Mouse (Mus musculus) thymus, adult 2 months (tissue): Measurements from ENCODE around the gene Pde6d.

Source experiments
- CTCF ChIP-seq: fragments of 200-500 bp; IDR thresholded peaks from 2 replicates; pipeline ENCODE4 v1.5.1; 2012; ENCODE audit warnings: mild to moderate bottlenecking, control low read depth, low read length, moderate library complexity, borderline replicate concordance; ENCODE audit not compliant: control insufficient read depth, poor library complexity, insufficient read depth; ENCODE audit errors: extremely low read depth
- POLR2A ChIP-seq: fragments of 200-500 bp; IDR thresholded peaks from 2 replicates; pipeline ENCODE4 v1.6.1; 2012; ENCODE audit warnings: mild to moderate bottlenecking, low read length, control low read depth, moderate library complexity; ENCODE audit not compliant: control insufficient read depth, poor library complexity, insufficient read depth; ENCODE audit errors: extremely low read depth

DNA sequence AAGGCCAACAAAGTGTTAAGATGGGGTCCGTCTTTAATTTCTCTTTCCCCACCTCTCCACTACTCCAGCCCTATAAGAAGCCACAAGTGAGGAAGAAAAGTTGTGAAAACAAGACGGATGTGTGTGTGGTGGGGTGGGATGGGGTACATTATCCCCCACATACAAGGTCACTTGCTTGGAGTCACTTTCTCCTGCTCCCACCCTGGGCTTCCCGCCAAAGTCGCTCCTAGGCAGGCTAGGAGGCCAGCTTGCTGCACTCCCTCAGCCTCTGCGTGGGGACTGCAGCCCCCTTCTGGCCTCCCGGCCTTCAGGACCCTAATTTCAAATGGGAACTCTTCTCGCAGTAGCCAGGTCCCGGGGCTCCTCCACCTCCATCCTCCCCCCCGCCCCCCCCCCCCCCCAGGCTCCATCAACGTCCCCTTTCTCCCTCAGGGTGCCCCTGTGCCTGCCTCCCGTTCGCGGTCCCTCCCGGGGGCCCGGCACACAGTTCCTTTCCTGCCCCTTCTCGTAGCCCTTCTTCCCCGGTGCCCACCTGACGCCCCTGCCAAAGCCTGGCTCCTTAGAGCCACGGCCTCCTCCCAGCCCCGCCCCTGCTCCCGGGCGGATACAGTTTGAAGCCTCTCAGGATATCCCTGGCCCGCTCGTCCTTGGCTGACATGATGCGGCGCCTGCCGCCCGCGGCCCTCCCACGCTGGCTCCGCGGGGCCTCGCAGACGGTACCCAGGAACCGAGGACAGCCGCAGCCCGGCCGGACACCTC, 558 bp downstream of the Pde6d start:
- TF ChIP-seq POLR2A: no peak
- TF ChIP-seq CTCF: no peak
